Mouse (Mus musculus): ENCODE measurements around the gene Lta. TPM values are rescaled to one million over a fixed set of nuclear protein-coding genes. Genes with fewer than 3 reads are reported as not detected.

Gene Lta
- total and polyA plus RNA-seq, 2 experiments from 2014 or later = 0.80 TPM; not detected in 1

GRCm38 (mm10) chr17:35173329-35173728 lies 31.8 kb downstream of the Lta start:
- no peaks in the 10 kb centered on the region for H3K9me3 ChIP-seq (ENCODE audit: low read length)
- ATAC-seq (no peak), DNase-seq (no peak)
- H3K4me2 ChIP-seq (ENCODE audit: low read depth) = no peak overlapping the region
- no peak overlapping the region for H3K27ac ChIP-seq (ENCODE audit: low read depth, low read length)
- no peak for TF ChIP-seq CTCF (IDR thresholded peaks at IDR 0.05; ENCODE audit: low read depth)
- H3K36me3 ChIP-seq (ENCODE audit: insufficient read depth) = no peaks in the 10 kb centered on the region
- no peaks in the 10 kb centered on the region for H3K4me1 ChIP-seq (ENCODE audit: insufficient read depth)
- no peaks in the 10 kb centered on the region for H3K27me3 ChIP-seq (ENCODE audit: insufficient read depth, low read length)
- H3K9ac ChIP-seq = no peak overlapping the region
- WGBS = 68% methylated on average over 3 of the region's 3 CpGs
- no peak overlapping the region for H3K4me3 ChIP-seq (ENCODE audit: low read depth, low read length)

DNA sequence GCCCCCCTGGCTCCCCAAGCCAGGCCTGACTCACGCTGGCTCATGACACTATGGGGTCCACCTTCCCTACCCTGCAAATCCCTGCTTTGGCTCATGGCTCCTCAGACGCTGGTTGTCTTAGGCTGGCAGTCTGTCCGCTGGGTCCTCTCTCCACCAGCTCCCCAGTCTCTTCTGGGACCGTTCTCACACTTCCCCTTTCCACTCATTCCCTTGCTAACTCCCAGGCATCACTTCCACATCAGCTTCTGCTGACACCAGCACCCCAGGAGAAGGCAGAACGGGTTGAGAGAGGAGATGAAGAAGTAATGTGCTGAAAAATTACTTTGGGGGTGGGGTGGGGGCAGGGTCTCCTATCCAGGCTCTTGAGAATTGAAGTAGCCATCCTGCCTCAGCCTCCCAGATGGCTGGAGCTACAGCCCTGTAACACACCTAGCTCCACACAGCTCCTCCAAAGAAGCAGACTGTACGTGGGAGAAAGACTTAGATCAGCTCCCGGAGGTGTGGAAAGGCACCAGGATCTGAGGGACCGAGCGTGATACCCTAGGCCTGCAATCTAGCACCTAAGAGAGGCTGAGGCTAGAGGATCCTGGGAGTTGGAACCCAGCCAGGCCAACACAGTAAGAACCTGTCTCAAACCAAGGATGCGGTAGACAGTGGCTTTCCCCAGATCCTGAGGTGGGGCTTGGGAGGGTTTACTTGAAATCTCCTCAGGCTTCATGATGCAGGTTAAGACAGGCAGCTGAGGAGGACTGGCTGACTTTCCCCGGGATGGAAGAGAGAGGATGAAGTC lies 32.5 kb downstream of the Lta start:
- H3K4me3 ChIP-seq (ENCODE audit: low read depth, low read length) = no peak overlapping the region
- no peaks in the 10 kb centered on the region for H3K27me3 ChIP-seq (ENCODE audit: insufficient read depth, low read length)
- H3K9me3 ChIP-seq (ENCODE audit: low read length) = no peaks in the 10 kb centered on the region
- ATAC-seq = no peak
- no peak for TF ChIP-seq CTCF (IDR thresholded peaks at IDR 0.05; ENCODE audit: low read depth)
- H3K4me2 ChIP-seq (ENCODE audit: low read depth) = no peak overlapping the region
- no peak for DNase-seq
- H3K36me3 ChIP-seq (ENCODE audit: insufficient read depth) = no peaks in the 10 kb centered on the region
- H3K9ac ChIP-seq = no peak overlapping the region
- H3K27ac ChIP-seq (ENCODE audit: low read depth, low read length) = no peak overlapping the region
- no peaks in the 10 kb centered on the region for H3K4me1 ChIP-seq (ENCODE audit: insufficient read depth)
- 69% methylated on average over 11 of the region's 11 CpGs for WGBS

GRCm38 (mm10) chr17:35168541-35169207 lies 36.5 kb downstream of the Lta start:
- no peak overlapping the region for H3K9ac ChIP-seq
- no peaks in the 10 kb centered on the region for H3K36me3 ChIP-seq (ENCODE audit: insufficient read depth)
- H3K9me3 ChIP-seq (ENCODE audit: low read length) = no peaks in the 10 kb centered on the region
- H3K27ac ChIP-seq (ENCODE audit: low read depth, low read length) = peak overlapping the region; percentile 9; the same call in 1 of the 2 replicates
- ATAC-seq (no peak), DNase-seq (peak; percentile 83)
- no peak overlapping the region for H3K4me3 ChIP-seq (ENCODE audit: low read depth, low read length)
- H3K27me3 ChIP-seq (ENCODE audit: insufficient read depth, low read length) = no peaks in the 10 kb centered on the region
- peak; percentile 78 for TF ChIP-seq CTCF (IDR thresholded peaks at IDR 0.05; ENCODE audit: low read depth)
- 22% methylated on average over 4 of the region's 4 CpGs for WGBS
- peaks cover 8% of the 10 kb centered on the region for H3K4me1 ChIP-seq (ENCODE audit: insufficient read depth)
- no peak overlapping the region for H3K4me2 ChIP-seq (ENCODE audit: low read depth)

- Histone ChIP-seq H3K9me3 (ENCODE audit: low read length) (no peaks in the 10 kb centered on the region), H3K27ac (ENCODE audit: low read depth, low read length) (no peak overlapping the region), H3K9ac (no peak overlapping the region), H3K36me3 (ENCODE audit: insufficient read depth) (0 out of 2 replicates have a peak, but pooled peaks cover 1% of the 10 kb centered on the region), H3K4me3 (ENCODE audit: low read depth, low read length) (no peak overlapping the region), H3K27me3 (ENCODE audit: insufficient read depth, low read length) (no peaks in the 10 kb centered on the region), H3K4me1 (ENCODE audit: insufficient read depth) (peaks cover 10% of the 10 kb centered on the region), H3K4me2 (ENCODE audit: low read depth) (no peak overlapping the region)
- WGBS = 86% methylated on average over 7 of the region's 7 CpGs
- no peak for ATAC-seq
- no peak for DNase-seq
- no peak for TF ChIP-seq CTCF (IDR thresholded peaks at IDR 0.05; ENCODE audit: low read depth)
These were observed 37.4 kb downstream of the Lta start for GRCm38 (mm10) chr17:35167794-35168193.

DNA sequence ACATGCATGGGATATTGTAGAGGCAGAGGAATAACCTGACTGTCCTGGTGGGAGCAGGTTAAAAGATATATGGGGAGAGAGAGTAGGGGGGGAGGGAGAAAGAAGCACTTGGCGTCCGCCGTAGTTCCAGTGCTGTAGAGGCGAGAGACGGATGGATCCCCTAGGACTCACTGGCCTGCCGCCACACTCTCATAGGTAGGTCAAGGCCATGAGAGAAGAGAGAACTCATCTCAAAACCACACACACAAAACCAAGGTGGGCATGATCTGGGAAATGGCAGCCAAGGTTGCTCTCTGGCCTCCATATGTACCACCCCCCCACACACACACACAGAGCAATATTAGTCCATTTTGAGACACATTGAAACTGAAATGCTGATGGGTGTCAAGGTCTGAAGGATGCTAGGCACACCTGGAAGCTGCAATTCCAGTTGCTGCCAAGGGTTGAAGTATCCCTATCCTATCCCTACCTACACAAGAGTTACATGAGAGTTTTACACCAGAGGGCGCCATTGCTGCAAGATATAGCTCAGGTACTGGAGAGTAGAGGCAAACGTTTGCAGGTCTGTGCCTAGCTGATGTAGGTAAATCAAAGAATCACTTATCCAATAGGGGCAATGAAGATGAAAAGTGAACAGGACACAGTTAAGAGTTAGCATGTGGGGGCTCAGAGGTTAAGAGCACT lies 38.7 kb downstream of the Lta start:
- Histone ChIP-seq H3K4me1 (ENCODE audit: insufficient read depth) (peaks cover 17% of the 10 kb centered on the region), H3K9ac (no peak overlapping the region), H3K4me2 (ENCODE audit: low read depth) (peak overlapping the region; percentile 53), H3K9me3 (ENCODE audit: low read length) (no peaks in the 10 kb centered on the region), H3K4me3 (ENCODE audit: low read depth, low read length) (no peak overlapping the region; the same call in 1 of the 2 replicates), H3K27ac (ENCODE audit: low read depth, low read length) (peak overlapping the region; percentile 93), H3K36me3 (ENCODE audit: insufficient read depth) (peaks cover 12% of the 10 kb centered on the region), H3K27me3 (ENCODE audit: insufficient read depth, low read length) (no peaks in the 10 kb centered on the region)
- ATAC-seq (no peak), DNase-seq (peak; percentile 86)
- WGBS = 68% methylated on average over 8 of the region's 8 CpGs
- TF ChIP-seq CTCF (IDR thresholded peaks at IDR 0.05; ENCODE audit: low read depth) = peak; percentile 82

DNA sequence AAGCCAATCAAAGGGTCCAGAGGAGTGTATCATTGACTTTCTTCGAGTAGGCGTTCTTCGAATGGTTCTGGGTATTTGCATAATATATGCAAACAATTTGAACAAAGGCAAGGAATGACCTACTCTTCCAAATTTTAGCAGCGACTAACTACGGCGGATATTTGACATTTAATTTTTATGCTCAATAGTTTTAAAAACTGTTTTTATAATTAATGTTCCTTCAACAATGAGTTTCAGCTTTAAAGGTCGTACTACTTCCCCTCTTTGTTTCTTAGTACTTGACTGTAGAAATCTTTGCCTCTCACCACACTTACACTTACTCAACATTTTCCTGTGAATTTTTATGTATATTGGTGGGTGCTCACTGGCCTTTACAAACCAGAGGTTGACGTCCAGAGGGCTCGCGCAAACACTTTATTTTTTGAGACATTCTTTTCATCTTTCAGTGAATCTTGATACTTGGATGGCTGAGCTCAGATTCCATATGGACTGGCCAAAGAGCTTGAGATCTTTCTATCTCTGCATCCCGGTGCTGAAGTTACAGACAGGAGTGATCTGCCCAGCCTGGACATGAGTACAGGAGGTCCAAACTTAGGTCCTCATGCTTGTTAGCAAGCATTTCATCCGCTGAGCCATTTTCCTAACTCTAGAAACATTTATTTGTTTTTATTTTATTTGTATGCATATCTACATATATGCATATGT lies 39.5 kb downstream of the Lta start:
- peaks cover 21% of the 10 kb centered on the region for H3K36me3 ChIP-seq (ENCODE audit: insufficient read depth)
- peak overlapping the region; percentile 46 for H3K9ac ChIP-seq
- ATAC-seq (peak; percentile 86), DNase-seq (no peak)
- WGBS = 20% methylated on average over 12 of the region's 12 CpGs
- TF ChIP-seq CTCF (IDR thresholded peaks at IDR 0.05; ENCODE audit: low read depth) = no peak
- peak overlapping the region; percentile 94 for H3K4me3 ChIP-seq (ENCODE audit: low read depth, low read length)
- H3K9me3 ChIP-seq (ENCODE audit: low read length) = no peaks in the 10 kb centered on the region
- peak overlapping the region; percentile 53 for H3K4me2 ChIP-seq (ENCODE audit: low read depth)
- no peaks in the 10 kb centered on the region for H3K27me3 ChIP-seq (ENCODE audit: insufficient read depth, low read length)
- peaks cover 17% of the 10 kb centered on the region for H3K4me1 ChIP-seq (ENCODE audit: insufficient read depth)
- peak overlapping the region; percentile 93 for H3K27ac ChIP-seq (ENCODE audit: low read depth, low read length)

All from forebrain, postnatal 0 days (tissue).